Mouse (Mus musculus): ENCODE data around the gene Lrrfip1.

The Lrrfip1 gene

DNA sequence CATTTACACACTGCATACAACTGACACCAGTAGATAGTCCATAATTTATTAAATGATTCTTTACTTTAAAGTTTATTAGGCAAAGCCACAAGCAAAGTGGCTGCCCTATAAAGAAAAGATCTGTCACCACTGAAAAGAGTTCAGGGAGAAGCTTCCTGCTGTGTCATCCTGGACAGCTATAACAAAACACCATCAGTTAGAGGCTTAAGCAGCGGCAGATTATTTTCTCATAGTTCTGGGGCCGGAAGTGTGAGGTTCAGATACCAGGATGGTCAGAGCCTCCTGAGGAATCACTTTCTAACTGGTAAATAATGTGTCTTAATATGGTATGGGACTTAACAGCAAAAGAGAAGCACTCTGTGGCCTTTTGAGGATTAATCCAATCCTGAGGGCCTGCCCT, 153.0 kb downstream of the Lrrfip1 start:
- no peak for DNase-seq

- DNase-seq = no peak
These were observed 168.3 kb downstream of the Lrrfip1 start for GRCm38 (mm10) chr1:91166798-91167197.

DNA sequence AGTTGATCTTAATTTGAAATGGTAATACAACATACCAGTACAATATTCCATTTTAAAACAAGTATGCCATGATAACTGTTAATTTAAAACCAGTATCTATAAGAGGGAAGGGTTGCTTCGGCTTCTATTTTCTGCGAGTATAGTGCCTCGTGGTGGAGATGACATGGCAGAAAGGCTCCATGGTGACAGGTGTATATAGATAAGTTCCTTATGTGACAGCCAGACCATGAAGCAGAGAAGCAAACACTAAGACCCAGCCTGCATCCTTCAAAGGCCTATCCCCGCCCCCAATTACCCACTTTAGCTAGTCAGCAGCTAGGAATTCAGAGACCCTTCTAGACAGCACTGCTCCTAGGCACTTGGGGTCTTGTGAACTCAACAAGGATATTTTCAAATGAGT, 170.6 kb downstream of the Lrrfip1 start:
- no peak for DNase-seq

GRCm38 (mm10) chr1:91174796-91175195, 176.3 kb downstream of the Lrrfip1 start:
- DNase-seq = no peak

- no peak for DNase-seq
These were observed 177.5 kb downstream of the Lrrfip1 start for GRCm38 (mm10) chr1:91176026-91176425.

DNA sequence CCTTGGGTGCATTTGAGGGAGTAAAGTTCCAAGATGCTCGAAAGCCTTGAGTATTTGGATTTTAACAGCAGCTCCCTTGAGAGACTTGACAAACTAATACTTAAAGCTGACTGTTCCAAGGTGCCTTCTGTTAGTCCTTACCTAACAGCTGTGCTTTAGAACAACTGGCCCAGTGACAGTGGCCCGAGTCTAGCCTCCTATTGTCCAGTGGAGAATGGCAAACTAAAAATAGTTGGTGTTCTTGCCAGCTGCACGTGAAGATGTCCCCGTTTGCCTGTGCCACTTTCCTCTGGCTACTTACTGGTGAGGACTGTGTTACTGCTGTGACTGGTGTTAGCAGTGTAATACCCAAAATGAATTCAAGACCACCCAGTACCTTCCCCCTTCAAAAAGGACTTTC, 178.3 kb downstream of the Lrrfip1 start:
- DNase-seq = no peak

Measured in lung, adult 18-20 months (tissue).